Mouse (Mus musculus): ENCODE data around the gene Trim26. TPM values are rescaled to one million over a fixed set of nuclear protein-coding genes. Genes with fewer than 3 reads are reported as not detected.
A peak's percentile ranks its signal among the peaks of the same experiment; 100 is the strongest.

Gene Trim26
- polyA plus RNA-seq, 1 experiment from 2014 or later = 39.9 TPM

DNA sequence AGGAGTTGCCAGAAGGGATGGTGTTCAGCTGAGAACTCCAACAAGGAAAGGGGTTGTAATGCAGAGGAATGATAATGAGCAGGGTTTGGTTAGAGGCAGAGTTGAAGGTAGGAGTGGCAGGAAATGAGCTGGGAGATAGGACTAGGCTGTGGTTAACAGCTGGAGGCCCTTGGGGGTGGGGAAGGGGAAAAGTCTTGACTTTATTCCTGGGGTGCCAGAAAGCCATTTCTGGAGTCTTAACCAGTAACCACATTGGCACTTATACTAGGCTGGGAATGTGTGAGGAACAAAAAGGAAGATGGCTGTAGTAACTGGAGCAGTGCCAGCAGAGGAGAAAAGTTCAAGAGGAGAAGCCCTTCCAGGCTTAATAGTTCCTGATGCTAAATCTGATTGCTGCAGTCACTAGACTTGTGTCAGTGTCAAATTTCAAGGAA is 7.4 kb downstream of the Trim26 start:
- Histone ChIP-seq H3K9ac (ENCODE audit: low read length) (no peak overlapping the region), H3K36me3 (ENCODE audit: control insufficient read depth, insufficient read depth, low read length) (no peaks in the 10 kb centered on the region), H3K4me1 (ENCODE audit: control insufficient read depth, insufficient read depth, low read length) (no peaks in the 10 kb centered on the region), H3K27ac (ENCODE audit: low read length) (no peak overlapping the region), H3K9me3 (replicated peaks; ENCODE audit: control insufficient read depth, low read length) (no peaks in the 10 kb centered on the region), H3K4me3 (replicated peaks; ENCODE audit: low read length) (no peak overlapping the region), H3K27me3 (ENCODE audit: control insufficient read depth, insufficient read depth, low read length) (no peaks in the 10 kb centered on the region), H3K4me2 (ENCODE audit: low read depth, low read length) (no peak overlapping the region)
- peak; percentile 27; the same call in 1 of the 2 replicates for ATAC-seq (ENCODE audit: insufficient read depth, low FRiP score)

DNA sequence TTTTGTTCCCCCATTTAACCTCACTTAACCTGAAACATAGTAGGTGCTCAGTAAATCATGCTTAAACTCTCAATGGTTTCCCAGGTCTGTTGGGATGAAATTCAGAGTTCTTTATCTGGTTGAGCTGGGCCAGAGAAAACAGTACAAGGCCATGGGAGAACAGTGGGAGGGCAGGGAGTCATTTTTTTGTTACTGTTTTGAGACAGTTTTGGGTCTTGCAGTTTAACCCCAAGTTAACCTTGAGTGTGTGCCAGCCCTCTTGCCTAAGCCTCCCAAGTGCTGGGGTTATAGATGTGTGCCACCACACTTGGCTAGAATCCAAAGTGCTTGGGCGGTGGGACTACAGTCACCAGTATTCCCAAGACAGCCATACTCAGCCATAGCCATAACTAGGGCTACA is 7.8 kb downstream of the Trim26 start:
- ATAC-seq (ENCODE audit: insufficient read depth, low FRiP score) = no peak
- H3K27ac ChIP-seq (ENCODE audit: low read length) = no peak overlapping the region
- H3K36me3 ChIP-seq (ENCODE audit: control insufficient read depth, insufficient read depth, low read length) = no peaks in the 10 kb centered on the region
- H3K4me2 ChIP-seq (ENCODE audit: low read depth, low read length) = no peak overlapping the region
- H3K4me3 ChIP-seq (replicated peaks; ENCODE audit: low read length) = no peak overlapping the region
- H3K9ac ChIP-seq (ENCODE audit: low read length) = no peak overlapping the region
- no peaks in the 10 kb centered on the region for H3K9me3 ChIP-seq (replicated peaks; ENCODE audit: control insufficient read depth, low read length)
- H3K4me1 ChIP-seq (ENCODE audit: control insufficient read depth, insufficient read depth, low read length) = no peaks in the 10 kb centered on the region
- no peaks in the 10 kb centered on the region for H3K27me3 ChIP-seq (ENCODE audit: control insufficient read depth, insufficient read depth, low read length)
- WGBS = 66% methylated on average over 1 of the region's 1 CpGs

DNA sequence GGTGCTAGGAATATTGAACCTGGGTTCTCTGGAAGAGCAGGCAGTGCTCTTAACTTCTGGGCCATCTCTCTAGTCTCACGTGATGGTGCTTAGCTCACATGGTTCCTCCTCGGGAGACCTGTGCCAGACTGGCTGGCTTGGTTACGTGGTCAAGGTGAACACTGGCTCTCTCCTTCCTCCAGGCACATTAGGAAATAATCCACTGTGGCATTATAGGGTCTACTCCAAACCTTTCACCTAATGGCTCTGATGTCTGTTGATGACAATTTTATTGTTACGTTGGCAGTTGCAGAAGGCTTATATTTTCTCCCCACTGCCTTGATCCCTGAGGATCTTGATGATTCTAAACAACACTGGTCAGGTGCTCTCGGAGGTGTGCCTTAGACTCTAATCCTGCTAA is 12.0 kb downstream of the Trim26 start:
- Histone ChIP-seq H3K27ac (ENCODE audit: low read length) (no peak overlapping the region), H3K4me2 (ENCODE audit: low read depth, low read length) (no peak overlapping the region), H3K9ac (ENCODE audit: low read length) (no peak overlapping the region), H3K4me1 (ENCODE audit: control insufficient read depth, insufficient read depth, low read length) (peaks cover 14% of the 10 kb centered on the region), H3K4me3 (replicated peaks; ENCODE audit: low read length) (no peak overlapping the region), H3K36me3 (ENCODE audit: control insufficient read depth, insufficient read depth, low read length) (peaks cover 18% of the 10 kb centered on the region; the same call in 1 of the 2 replicates), H3K9me3 (replicated peaks; ENCODE audit: control insufficient read depth, low read length) (no peaks in the 10 kb centered on the region), H3K27me3 (ENCODE audit: control insufficient read depth, insufficient read depth, low read length) (no peaks in the 10 kb centered on the region)
- no peak for ATAC-seq (ENCODE audit: insufficient read depth, low FRiP score)
- WGBS = 78% methylated on average over 5 of the region's 5 CpGs

DNA sequence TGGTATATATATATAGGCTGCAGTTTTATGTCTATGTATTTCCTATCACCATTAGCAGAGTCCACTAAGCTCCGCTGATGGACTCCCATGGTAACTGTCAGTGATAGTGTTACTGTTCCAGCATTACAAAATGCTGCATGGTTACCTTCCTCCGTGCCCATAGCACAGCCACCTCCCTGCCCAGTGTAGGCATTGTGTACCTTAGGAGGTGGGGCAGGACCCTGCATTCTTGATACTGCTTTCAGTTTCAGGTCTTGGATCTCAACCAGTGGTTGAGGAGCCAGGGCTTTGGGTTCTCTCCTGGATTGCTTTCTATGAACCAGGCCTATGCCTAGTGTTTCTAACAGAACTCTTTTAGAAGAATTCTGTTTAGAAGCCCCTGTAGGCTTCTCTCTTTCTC is 13.1 kb downstream of the Trim26 start:
- Histone ChIP-seq H3K4me2 (ENCODE audit: low read depth, low read length) (no peak overlapping the region), H3K9me3 (replicated peaks; ENCODE audit: control insufficient read depth, low read length) (no peaks in the 10 kb centered on the region), H3K36me3 (ENCODE audit: control insufficient read depth, insufficient read depth, low read length) (peaks cover 24% of the 10 kb centered on the region; the same call in 1 of the 2 replicates), H3K27me3 (ENCODE audit: control insufficient read depth, insufficient read depth, low read length) (no peaks in the 10 kb centered on the region), H3K4me3 (replicated peaks; ENCODE audit: low read length) (no peak overlapping the region), H3K27ac (ENCODE audit: low read length) (no peak overlapping the region; the same call in 1 of the 2 replicates), H3K4me1 (ENCODE audit: control insufficient read depth, insufficient read depth, low read length) (peaks cover 14% of the 10 kb centered on the region), H3K9ac (ENCODE audit: low read length) (no peak overlapping the region)
- WGBS = 68% methylated on average over 2 of the region's 2 CpGs
- peak; percentile 78; the same call in 1 of the 2 replicates for ATAC-seq (ENCODE audit: insufficient read depth, low FRiP score)

DNA sequence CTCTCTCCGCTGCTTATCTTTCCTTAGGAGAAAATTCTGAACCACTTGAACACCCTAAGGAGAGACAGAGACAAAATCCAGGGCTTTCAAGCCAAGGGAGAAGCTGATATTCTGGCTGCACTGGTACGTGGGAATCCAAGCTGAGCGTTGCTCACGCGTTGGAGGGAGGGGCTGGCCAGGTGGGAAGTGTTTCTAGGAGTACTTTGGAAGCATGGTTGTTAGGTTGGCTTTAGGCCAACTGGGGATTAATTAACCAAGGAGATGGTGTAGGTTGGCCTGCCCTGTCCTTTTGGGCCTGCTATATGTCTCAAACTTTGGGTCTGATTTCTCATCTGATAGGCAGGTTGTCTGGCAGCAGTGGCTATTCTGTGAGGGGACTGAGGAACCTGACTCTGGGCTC is 14.3 kb downstream of the Trim26 start:
- Histone ChIP-seq H3K9me3 (replicated peaks; ENCODE audit: control insufficient read depth, low read length) (no peaks in the 10 kb centered on the region), H3K4me2 (ENCODE audit: low read depth, low read length) (no peak overlapping the region), H3K4me1 (ENCODE audit: control insufficient read depth, insufficient read depth, low read length) (peaks cover 14% of the 10 kb centered on the region), H3K27me3 (ENCODE audit: control insufficient read depth, insufficient read depth, low read length) (no peaks in the 10 kb centered on the region), H3K9ac (ENCODE audit: low read length) (no peak overlapping the region), H3K4me3 (replicated peaks; ENCODE audit: low read length) (no peak overlapping the region), H3K27ac (ENCODE audit: low read length) (no peak overlapping the region), H3K36me3 (ENCODE audit: control insufficient read depth, insufficient read depth, low read length) (peaks cover 28% of the 10 kb centered on the region; the same call in 1 of the 2 replicates)
- ATAC-seq (ENCODE audit: insufficient read depth, low FRiP score) = 0 out of 2 replicates have a peak, but pooled peaks have one; percentile 8
- WGBS = 61% methylated on average over 5 of the region's 5 CpGs

DNA sequence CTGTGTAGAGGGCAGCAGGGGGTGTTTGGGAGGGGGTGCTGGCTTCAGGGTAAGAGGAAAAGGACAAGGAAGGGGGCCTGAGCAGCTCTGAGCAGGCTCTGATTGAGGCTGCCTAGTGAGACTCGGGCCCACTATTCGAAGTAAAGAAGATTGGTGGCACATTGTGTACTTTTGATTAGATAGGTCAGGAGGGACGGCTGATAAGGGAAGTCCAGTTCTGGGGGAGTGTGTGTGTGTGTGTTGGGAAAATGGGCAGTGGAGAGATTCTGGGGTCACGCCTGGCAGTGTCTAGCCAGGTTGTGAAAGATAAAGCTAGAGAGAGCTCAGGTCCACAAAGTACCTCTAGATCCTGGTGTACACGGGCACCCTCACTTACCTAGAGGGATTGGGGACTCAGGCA is 14.7 kb downstream of the Trim26 start:
- Histone ChIP-seq H3K4me1 (ENCODE audit: control insufficient read depth, insufficient read depth, low read length) (peaks cover 14% of the 10 kb centered on the region), H3K4me3 (replicated peaks; ENCODE audit: low read length) (no peak overlapping the region), H3K9me3 (replicated peaks; ENCODE audit: control insufficient read depth, low read length) (no peaks in the 10 kb centered on the region), H3K27me3 (ENCODE audit: control insufficient read depth, insufficient read depth, low read length) (no peaks in the 10 kb centered on the region), H3K27ac (ENCODE audit: low read length) (no peak overlapping the region), H3K9ac (ENCODE audit: low read length) (no peak overlapping the region), H3K4me2 (ENCODE audit: low read depth, low read length) (no peak overlapping the region), H3K36me3 (ENCODE audit: control insufficient read depth, insufficient read depth, low read length) (peaks cover 33% of the 10 kb centered on the region; the same call in 1 of the 2 replicates)
- WGBS = 46% methylated on average over 5 of the region's 5 CpGs
- peak; percentile 42; the same call in 1 of the 2 replicates for ATAC-seq (ENCODE audit: insufficient read depth, low FRiP score)

DNA sequence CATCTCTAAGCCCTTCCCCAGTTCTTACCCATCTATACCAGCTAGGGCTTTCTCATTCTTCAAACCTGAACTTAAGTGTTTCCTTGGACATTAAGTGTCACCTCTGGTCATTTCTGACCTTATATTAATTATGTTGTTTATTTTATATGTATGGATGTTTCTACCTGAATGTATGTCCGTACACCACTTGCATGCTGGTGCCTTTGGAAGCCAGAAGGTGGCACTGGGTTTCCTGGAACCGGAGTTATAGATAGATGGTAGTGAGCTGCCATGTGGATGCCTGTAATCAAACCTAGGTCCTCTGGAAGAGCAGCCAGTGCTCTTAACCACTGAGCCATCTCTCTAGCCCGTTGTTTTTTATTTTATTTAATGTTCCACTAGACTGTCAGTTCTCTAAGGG is 18.6 kb downstream of the Trim26 start:
- WGBS = 91% methylated on average over 3 of the region's 3 CpGs
- Histone ChIP-seq H3K4me1 (ENCODE audit: control insufficient read depth, insufficient read depth, low read length) (peaks cover 10% of the 10 kb centered on the region), H3K27me3 (ENCODE audit: control insufficient read depth, insufficient read depth, low read length) (no peaks in the 10 kb centered on the region), H3K4me2 (ENCODE audit: low read depth, low read length) (no peak overlapping the region), H3K4me3 (replicated peaks; ENCODE audit: low read length) (no peak overlapping the region), H3K9me3 (replicated peaks; ENCODE audit: control insufficient read depth, low read length) (no peaks in the 10 kb centered on the region), H3K9ac (ENCODE audit: low read length) (no peak overlapping the region), H3K36me3 (ENCODE audit: control insufficient read depth, insufficient read depth, low read length) (peaks cover 45% of the 10 kb centered on the region), H3K27ac (ENCODE audit: low read length) (no peak overlapping the region)
- ATAC-seq (ENCODE audit: insufficient read depth, low FRiP score) = no peak

DNA sequence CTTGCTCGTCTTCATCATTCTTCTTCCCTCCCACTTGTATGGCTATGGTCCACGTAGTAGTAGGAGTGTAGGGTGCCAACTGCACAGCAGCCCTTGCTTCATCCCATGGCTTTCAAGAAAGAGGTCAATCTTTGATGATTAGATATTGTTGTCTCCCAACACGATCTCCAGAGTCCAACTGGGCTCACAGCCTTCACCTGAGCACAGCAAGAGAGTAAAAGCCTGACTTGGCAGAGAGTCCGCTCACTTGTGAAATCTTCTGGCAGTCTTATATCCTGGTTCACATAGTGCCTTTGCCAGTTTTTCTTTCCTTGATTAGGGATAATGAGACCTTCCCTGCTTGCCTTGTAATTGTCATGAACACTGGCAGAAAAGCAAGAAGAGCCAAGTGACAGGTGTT is 19.3 kb downstream of the Trim26 start:
- Histone ChIP-seq H3K4me1 (ENCODE audit: control insufficient read depth, insufficient read depth, low read length) (peaks cover 3% of the 10 kb centered on the region), H3K27me3 (ENCODE audit: control insufficient read depth, insufficient read depth, low read length) (no peaks in the 10 kb centered on the region), H3K4me2 (ENCODE audit: low read depth, low read length) (no peak overlapping the region), H3K9me3 (replicated peaks; ENCODE audit: control insufficient read depth, low read length) (no peaks in the 10 kb centered on the region), H3K4me3 (replicated peaks; ENCODE audit: low read length) (no peak overlapping the region), H3K36me3 (ENCODE audit: control insufficient read depth, insufficient read depth, low read length) (peaks cover 45% of the 10 kb centered on the region), H3K9ac (ENCODE audit: low read length) (no peak overlapping the region), H3K27ac (ENCODE audit: low read length) (no peak overlapping the region)
- 94% methylated on average over 4 of the region's 4 CpGs for WGBS
- no peak for ATAC-seq (ENCODE audit: insufficient read depth, low FRiP score)

DNA sequence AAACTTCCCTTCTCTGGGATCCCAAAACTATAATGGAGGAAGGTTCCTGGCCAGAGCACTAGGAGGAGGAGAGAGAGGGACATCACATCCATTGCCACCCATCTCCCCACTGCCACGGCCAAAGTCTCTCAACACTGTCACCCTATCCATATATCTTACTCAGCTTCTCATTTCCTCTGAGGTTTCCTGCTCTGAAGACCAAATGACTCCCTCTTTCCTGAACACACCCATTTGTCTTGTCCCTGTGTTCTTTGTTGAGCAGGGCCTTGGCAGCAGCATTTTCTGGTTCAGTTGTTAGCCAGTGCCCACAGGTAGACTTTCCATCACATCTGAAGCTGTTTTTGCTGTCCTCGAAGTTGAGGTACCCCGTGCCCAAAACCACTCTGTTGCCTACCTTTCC is 21.2 kb downstream of the Trim26 start:
- Histone ChIP-seq H3K4me2 (ENCODE audit: low read depth, low read length) (no peak overlapping the region), H3K4me3 (replicated peaks; ENCODE audit: low read length) (no peak overlapping the region), H3K9ac (ENCODE audit: low read length) (no peak overlapping the region), H3K36me3 (ENCODE audit: control insufficient read depth, insufficient read depth, low read length) (peaks cover 33% of the 10 kb centered on the region), H3K4me1 (ENCODE audit: control insufficient read depth, insufficient read depth, low read length) (no peaks in the 10 kb centered on the region), H3K27ac (ENCODE audit: low read length) (no peak overlapping the region), H3K9me3 (replicated peaks; ENCODE audit: control insufficient read depth, low read length) (no peaks in the 10 kb centered on the region), H3K27me3 (ENCODE audit: control insufficient read depth, insufficient read depth, low read length) (no peaks in the 10 kb centered on the region)
- no peak for ATAC-seq (ENCODE audit: insufficient read depth, low FRiP score)
- 88% methylated on average over 3 of the region's 3 CpGs for WGBS

DNA sequence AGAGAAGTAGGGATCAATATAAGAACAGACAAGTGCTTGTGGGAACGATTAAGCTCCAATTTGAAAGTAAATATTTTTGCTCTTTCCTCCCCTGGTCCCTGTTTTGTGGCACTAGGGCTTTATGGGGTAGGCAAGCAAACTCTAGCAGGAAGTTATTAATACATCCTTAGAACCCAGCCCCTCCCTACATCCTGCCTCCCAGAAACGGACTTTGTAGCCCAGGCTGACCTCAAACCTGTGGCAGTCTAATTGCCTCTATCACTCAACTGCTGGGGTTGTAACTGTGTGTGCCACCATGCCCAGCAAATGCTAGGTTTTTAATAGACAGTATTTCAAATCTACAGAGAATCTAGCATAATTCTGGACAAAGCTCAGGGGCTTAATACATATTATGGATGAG is 24.7 kb downstream of the Trim26 start:
- no peak for ATAC-seq (ENCODE audit: insufficient read depth, low FRiP score)
- Histone ChIP-seq H3K4me3 (replicated peaks; ENCODE audit: low read length) (no peak overlapping the region), H3K4me2 (ENCODE audit: low read depth, low read length) (no peak overlapping the region), H3K27ac (ENCODE audit: low read length) (no peak overlapping the region), H3K36me3 (ENCODE audit: control insufficient read depth, insufficient read depth, low read length) (peaks cover 12% of the 10 kb centered on the region), H3K9ac (ENCODE audit: low read length) (no peak overlapping the region), H3K9me3 (replicated peaks; ENCODE audit: control insufficient read depth, low read length) (no peaks in the 10 kb centered on the region), H3K4me1 (ENCODE audit: control insufficient read depth, insufficient read depth, low read length) (no peaks in the 10 kb centered on the region), H3K27me3 (ENCODE audit: control insufficient read depth, insufficient read depth, low read length) (peaks cover 3% of the 10 kb centered on the region)
- 35% methylated on average over 2 of the region's 2 CpGs for WGBS

Data from stomach, embryonic 16.5 days (tissue).